Mouse (Mus musculus) cerebellum, postnatal 14 days (tissue): ENCODE results near the gene Exosc1.
"Not testable (repeated sequence)": the region's sequence is repeated elsewhere in the genome, so short reads cannot be mapped to it uniquely, and the experiment has no call there.

Source experiments
- DNase-seq, 2 experiments: peaks; one replicate each; pipeline ENCODE4 v3.0.0; 2021; ENCODE audit warnings: mixed read lengths in 2 of 2

The Exosc1 gene

DNA sequence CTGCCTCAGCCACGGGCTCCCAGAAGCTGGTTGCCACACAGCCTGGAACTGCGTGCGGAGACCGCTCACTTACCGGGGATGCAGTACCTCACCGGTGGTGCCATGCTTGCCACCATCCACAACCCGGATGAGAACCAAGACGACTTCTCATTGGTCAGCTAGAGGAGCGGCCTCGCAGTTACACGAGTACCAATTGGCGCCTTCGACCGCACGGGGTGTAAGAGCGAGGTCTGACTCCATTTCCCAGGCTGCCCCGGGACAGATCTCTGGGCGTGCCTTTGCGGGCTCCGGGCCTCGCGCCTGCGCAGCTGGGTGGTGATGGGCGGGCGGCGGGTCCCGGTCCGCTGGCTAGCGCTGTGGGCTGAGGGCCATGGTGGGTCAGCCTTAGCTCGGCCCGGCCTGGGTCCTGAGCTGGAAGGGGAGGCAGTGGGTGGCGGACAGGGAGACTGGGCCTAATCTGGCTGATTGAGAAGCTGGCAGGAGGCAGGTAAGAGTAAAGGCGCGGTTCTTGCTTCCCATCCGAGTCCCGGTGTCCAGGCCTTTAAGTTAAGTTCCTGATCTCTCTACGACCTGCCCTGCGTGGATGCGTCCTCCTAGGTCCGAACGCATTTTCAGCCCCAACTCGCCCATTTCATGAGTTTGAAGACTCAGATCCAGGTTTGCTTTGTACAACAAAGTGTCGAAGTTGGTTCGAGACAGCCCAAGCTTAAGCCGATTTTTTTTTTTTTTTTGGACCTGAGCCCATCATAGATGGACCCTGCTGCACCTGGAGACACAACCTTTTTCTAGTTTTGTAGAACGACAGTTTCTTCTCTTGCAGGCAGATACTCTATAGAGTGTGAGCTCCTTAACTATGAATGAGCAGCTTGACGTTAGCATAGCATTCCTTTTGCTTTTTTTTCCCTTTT is at the start of gene Exosc1, which contains the start of gene Zdhhc16:
TSS of gene Exosc1 (minus strand) at position 245 of the 908 bp plus-strand sequence.
TSS of gene Zdhhc16 (plus strand) at position 302 of the 908 bp plus-strand sequence.
- peak; percentile 98 to 99 for DNase-seq

DNA sequence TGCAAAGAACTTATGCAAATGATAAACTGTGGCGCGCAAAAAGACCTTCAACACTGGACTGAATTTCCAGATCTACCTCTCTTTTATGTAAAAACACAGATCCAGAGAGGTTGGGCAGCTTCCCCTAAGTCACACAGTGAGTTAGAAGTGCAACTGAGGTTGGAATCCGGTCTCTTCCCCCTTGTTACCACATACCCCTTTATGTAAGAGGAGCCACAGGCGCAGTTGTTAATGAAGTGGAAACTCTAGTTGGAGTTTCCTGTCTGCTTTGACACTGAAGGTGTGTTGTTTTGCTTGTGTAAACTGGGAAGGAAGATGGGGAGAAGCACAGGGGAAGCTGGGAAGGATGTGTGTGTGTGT is 49.5 kb upstream of the Exosc1 start:
- no peak for DNase-seq

DNA sequence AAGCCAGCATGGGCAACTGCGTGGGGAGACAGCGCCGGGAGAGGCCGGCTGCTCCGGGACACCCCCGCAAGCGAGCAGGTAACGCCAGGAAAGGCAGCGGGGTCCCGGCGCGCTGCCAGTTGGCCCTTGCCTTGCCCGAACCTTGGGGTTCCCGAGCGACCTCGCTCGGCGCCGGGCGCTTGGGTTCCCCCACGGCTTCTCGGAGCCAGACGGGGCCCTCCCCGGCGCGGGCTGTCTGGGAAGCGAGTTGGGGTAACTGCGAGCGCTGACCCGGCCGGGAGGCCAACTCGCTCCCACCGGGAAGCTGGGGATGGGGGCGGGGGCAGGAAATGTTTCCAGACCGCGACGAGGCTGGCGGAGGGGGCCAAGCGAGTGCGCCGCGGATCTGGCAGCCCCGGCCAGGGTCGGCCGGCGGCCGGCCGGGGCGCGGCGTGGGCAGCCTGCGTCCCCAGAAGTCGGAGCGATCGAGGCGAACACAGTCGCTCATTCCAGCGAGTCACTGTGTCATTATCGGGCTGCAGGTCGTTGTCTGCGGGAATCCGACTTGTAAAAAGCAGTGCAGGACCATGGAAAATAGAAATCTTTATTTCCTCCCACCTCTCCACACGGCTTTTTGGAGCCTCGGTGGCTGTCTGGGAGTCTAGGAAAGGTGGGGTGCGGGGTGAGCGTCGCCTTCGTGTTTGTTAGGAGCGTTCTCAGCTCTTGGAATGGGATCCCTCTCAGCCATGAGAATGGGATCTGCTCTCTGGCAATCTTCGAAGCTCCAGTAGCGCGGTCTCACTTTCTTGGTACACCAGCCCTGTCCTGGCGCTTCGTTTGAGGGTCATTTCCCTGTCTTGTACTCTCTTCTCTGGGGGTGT is 48.9 kb upstream of the Exosc1 start:
- peak; percentile 78 to 80 for DNase-seq

DNA sequence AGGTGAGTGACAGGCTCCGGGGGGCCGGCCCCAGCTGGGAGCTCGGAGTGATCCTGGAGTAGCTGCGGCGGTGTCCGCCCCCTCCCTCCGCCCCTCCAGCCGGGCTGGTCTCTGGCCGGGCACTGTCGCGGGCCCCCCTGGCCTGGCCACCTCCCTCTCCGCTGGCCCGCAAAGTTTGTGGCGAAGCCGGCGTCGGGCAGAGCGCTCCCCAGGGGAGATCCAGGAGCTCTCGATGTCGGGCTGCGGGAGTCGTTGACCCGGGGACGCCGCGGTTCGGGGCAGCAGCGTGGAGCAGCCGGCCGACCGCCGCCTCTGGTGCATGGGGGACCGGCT is 48.3 kb upstream of the Exosc1 start, which contains the start of gene Ubtd1:
TSS of gene Ubtd1 (plus strand) at position 169 of the 333 bp plus-strand sequence.
- DNase-seq: no peak

DNA sequence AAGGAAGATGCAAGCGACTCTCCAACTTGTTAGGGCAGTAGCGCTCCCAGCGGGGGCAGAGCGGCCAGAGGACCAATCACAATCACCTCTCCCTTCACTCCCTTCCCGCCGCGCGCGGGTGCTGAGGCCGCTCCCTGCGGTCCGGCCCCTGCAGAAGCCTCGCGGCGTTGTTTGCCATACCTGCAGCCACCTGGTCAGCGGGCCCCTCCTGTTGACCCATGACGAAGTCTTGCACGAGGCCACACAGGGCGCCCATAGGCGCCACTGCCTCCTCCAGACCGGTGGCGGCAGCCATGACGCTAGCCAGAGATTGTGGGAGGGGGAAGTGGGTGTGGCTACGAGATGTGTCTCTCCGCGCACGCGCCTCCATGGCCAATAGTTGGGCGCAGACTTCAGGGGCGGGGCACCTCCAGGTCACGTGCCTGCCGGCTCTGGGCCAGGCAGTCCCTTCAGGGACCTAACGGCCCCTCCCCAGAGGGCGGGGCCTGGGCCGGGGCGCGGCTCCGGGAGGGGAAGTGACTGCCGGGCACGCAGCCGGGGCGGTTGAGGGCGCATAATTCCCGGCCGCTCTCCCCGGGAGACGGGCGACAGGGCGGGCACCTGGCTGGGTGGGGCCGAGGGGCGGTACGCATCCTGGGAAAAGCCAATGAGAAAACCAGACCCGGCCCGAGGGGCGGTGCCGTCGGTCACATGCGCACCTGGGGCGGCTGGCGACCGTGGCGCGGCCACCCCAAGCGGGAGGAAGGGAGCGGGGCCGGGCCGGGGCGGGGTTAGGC is 47.8 kb upstream of the Exosc1 start, which contains the start of gene Mms19:
TSS of gene Mms19 (minus strand) at position 339 of the 776 bp plus-strand sequence.
- DNase-seq: peak; percentile 99

DNA sequence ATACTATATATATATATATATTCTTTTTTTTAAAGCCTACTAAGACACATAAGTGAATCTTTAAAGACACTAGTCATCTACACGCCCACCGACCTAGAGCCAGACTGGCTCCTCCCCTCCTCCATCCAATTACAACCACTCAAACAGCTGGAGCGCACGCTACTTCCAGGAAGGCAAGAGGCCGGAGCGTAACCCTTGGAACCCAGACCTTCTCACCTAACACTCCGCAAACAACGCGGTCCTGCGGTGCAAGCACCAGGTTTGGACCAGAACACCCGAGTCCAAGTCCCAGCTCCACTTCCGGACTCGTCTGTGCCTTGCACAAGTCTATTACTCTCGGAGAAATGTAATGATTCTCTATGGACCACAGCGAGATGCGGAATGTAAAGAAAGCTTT is 47.2 kb upstream of the Exosc1 start:
- no peak for DNase-seq

DNA sequence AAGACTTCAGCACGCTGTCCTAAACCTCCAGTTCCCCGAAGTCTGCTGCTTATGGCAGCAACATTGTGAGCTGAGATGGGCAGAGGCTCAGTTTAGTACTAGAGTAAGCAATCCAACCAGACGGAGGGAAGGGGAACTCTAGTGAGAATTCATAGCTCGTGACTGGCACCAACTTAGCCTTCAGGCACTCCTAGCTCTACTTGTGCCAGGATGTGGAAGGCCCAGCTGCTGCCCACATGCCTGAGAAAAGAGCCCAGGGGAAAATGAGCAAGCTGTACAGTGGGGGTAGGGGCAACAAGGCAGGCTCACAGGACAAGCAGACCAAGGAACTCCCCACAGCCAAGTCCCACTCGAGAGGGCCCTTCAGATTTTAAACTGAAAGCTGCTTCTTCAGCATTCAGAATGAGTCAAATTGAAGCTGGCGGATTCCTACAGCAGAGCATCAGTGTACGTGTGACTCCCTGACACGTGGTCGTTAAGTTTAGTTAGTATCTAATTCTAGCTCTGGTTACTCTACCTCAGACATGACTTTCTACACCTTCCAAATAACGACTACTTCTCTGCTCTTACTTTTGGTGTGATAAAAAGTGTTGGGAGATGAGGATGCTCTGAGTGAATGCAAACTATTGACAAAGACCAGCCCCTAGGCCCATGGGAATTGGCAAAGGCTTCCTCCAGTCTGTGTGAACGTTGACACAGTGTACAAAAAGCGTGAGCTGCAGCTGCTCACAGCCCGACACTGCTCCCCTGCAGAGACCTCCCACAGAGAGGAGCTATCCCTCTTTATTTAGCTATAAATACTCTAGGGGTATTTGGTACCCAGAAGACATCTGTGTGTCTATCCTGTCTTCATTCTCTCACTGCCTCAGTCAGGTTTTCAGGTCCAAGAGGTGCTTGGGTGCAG is 40.9 kb upstream of the Exosc1 start:
- DNase-seq: no peak

DNA sequence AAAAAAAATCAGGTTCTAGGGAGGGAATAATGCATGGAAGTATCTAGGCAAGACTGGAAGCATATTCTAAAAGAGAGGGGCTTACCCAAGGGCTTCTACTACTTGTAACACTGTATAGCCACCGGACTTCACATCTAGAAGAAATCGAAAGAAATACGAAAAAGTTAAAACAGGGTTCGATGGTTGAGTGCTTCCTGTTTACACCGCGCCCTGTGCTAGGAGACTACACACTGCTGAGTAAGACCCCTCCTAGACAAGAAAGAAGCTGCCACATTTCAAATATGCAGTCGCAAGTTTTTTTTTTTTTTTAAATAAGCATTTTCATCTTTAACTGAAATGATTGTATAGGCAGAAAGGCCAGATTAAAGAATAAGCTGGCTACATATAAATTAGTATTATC is 36.4 kb upstream of the Exosc1 start:
- no peak for DNase-seq

DNA sequence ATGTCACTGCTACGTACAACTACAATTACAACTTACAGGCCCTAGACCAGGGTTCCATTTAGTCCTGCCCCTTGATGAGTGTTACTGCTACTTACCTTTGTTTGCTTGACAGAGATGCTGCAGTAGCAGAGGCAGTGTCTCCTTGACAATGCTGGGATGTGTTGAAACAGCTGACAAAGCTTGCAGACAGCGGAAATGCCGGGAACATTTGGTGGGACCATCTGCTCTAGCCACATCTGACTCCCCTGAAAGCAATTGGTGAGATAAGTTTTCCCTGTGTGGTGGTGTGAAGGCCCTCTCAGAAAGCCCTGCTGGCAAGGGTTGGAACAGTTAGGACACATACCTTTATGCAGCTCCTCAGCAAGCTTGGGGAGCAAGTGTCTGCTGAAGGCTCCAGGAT is 20.4 kb upstream of the Exosc1 start:
- DNase-seq: no peak

DNA sequence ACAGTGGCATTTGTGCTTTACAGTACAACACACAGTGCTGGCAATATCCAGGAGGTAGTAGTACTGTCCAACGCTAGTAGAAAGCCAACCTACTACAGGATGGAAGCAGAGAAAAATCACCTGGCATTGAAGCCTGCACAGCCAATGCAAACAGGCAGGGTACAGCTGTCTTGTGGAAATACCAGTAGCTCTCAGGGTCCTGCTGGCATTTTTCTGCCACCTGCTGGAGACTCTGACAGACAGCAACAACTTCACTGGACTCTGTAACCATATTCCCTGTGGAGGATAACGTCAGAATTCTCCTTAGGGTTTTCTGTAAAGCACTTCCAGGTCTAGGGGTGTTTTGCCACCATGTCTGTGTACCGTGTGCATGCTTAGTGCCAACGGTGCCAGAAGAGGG is 19.1 kb upstream of the Exosc1 start:
- peak in 1 of 2 experiments; percentile 12 for DNase-seq

DNA sequence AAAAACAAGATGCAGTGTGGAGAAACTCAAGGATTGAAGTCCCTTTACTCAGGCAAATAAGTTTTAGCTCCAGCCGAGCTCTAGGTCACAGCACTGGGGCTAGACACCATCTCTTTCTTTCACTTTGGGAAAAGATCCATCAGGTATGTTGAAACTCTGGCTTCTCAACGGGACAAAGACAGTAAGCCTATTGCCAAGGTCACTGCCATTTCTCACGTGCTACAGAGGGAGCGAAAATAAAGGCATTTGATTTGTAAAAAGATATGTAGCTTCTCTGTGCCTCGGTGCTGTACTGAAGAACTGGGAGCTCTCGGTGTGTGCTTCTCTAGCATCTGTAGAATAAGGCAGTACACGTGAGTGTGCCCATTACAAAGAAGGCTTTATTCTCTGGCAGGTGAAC is 10.6 kb upstream of the Exosc1 start:
- DNase-seq: no peak

DNA sequence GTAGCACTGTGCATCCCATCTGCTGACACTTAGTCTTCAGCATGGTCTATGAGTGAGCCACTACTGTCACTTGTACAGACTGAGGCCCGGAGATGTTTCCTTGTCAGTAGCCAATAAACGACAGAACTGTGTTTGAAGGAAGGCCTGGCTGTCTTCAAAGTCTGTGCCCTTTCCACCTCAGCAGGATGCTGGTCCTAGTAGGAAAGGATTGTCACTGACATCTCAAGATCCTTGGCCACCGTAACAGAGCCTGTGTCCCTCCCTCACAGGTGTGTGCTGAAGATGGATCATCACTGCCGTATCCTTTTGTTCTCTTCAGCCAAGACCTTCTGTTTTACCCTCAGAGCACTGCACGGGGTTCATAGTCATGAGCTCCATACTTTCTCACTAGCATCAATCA is 5.3 kb upstream of the Exosc1 start:
- no peak for DNase-seq

DNA sequence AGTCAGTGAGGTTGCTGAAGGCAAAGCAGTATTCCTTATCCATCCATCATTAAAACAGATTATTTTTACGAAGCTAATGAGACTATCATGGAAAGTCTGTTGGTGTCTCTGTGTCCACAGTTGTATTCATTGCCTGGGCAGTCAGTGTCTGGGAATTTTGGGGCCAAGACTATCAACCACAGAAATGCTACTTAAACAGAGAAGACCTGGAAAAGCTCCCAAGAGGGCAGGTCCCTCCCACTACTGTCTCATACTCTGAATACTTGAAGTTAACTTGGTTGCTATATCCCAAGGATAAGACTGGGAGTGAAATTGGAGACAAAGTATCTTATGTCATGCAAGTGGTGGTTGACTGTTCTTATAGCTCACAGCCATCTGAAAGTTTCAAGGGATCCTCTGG is 2.7 kb upstream of the Exosc1 start:
- DNase-seq: no peak

DNA sequence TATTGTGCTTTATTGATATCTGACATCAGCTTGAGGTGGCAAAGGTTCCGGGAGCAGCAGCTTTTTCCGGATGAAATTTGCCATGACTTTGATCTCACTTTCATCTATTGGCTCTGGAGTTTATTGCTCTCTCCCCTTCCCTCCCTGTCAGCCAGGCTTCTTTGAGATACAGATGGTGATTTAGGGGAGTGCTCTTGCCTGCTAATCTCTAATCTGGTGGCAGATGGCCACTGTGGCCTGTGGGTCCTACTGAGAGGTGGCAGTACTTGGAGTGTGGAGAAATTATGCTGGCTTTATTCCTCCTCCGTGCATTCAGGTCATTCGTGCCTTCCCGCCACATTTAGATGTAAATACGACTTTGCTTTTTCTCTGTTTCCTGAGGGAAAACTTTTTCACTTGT is 901 bp upstream of the Exosc1 start:
- peak; percentile 37 to 44 for DNase-seq

DNA sequence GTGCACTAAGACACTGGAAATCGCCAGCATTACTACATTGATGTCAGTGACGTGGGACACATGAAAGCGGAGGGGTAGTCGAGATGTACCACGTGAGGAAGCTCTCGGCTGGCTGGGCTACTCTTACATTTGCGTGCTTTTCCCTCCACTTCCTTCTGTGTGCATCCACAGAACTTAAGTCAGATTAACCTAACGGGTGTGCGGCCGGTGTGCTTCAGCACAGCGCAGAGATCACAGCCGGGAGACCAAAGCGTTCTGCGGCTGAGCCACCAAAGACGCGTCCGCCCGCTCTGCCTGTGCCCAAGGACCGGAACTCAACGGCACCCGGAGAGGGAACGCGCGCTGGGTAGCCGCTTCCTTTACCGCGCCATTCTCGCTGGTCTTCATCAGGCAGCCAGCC is 537 bp downstream of the Exosc1 start:
- no peak for DNase-seq

DNA sequence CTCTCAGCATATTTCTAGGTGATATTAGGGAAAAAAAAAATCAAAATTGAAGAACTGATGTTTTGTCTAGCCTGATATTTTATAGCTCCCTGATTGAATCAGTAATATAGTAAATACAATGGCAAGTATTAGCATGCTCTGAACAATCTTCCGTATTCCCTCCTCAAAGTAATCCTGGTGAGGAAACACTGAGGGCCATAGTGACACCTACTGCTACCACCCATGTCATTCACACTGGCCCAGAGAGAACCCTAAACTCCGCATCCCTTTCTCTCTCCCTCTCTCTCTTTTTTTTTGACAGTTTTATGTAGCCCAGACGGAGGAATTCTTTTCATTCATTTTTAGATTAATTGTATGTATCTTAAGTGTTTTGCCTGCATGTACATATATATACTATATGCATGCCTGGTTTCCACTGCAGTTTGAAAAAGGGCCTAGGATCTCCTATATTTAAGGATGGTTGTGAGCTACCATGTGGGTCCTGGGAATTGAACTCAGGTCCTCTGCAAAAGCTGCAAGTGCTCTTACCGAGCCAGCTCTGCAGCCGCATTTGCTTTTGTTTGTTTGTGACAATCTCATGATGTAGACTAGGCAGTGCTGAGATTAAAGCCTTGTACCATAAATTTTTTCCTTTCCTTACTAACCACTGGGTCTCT is 12.7 kb downstream of the Exosc1 start:
- no peak for DNase-seq

DNA sequence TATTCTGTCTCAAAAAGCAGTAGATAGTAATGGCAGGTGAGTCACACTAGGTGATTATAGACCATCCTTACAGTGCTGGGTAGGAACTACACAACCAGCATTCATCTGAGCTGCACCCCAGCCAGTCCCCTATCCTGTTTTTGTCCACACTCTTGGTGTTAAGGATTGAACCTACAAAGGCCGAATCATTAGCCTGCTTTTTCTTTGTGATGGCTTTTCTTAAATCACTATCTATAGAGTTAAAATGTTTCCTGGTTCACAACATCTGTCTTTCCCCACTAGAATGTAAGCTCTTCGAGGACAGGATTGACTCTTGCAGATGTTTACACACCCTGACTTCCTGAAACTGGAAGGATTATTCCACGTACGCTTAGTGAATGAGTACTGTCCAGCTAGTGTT is 13.8 kb downstream of the Exosc1 start:
- DNase-seq: no peak

DNA sequence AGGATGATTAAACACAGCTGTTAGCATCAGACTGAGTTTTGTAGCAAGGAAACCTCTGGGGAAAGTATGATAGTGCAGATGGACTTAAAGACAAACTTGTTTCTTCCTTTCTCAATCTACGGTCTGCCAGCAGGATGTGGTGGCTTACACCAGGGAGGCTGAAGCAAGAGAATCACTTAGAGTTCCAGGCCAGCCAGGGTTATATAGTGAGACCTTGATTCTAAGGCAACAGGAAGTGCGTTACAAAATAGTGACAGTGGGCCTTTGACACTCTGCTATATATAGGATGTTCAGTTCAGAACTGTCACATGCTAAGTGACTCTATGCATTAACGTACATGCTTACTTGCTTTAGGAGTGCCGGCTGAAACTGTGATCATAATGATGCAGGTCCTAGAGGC is 16.4 kb downstream of the Exosc1 start:
- no peak for DNase-seq

DNA sequence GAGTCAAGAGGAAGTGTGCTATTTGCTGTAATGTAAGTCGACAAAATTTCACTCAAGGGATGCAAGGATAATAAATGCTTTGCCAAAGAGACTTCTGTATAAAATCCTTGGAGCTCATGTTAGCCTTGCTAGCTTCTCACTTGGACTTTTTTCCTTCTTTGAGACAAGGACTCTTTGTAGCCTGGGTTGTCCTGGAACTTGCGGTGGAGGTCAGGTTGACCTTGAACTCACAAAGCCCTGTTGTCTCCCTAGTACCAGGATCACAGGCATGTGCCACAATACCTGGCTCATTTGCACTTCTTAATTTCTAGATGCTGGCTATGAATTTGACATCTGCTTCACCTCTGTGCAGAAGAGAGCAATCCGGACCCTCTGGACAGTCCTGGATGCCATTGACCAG is 17.9 kb downstream of the Exosc1 start:
- no peak for DNase-seq

DNA sequence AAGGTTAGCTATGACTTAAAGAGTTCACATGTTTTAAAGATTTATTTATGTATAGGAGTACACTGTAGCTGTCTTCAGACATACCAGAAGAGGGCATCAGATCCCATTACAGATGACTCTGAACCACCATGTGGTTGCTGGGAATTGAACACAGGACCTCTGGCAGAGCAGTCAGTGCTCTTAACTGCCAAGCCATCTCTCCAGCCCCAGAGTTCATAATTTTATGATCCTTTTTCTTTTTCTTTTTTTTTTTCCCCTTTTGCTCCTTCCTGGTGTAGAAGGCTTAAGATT is 18.7 kb downstream of the Exosc1 start:
- not testable (repeated sequence) for DNase-seq

DNA sequence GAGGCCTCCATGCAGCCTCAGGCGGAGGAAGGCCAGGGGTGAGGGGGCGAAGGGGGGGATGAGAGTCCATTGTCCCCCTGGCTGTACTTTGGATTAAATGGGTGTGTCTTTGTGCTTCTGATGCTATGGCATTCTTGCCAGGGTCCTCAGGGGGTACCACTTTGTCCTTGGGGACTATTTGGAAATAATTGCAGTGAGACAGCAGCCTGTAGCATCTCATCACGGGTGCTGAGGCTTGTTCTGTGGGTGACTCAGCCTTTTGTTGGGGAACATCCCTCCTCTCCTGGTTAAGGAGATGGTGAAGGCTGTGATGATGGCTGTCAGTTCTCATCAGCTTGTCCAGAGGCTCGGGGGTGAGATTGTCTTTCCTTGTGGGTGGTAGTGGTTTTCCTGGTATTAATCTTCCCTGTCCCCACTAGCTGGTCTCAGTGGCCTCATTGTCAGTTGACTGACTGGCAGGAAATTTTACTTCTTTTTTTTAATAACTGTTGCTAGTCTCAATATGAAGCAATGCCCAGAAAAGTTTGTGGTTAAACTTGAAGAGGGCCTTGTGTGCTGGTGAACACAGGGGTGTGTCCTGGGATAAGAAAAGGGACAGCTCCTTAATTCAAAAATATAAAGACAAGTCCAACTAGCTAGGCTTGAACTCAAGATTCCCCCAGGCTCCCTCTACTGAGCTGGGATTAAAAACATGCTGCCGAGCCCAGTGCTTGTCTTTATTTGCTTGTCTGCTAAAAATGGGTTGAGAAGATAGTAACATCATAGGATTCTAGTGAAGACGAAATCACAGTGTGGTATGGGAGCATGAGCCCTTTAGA is 19.2 kb downstream of the Exosc1 start:
- DNase-seq: no peak
